Mouse (Mus musculus): ENCODE measurements at regions not wholly inside any gene's neighbourhood (a gene's known extent, or its start where the extent isn't known, plus 50 kb on each side); places are given as distances from the start of the nearest gene placed in this dataset.

- no peak for DNase-seq
These were observed 183.7 kb downstream of the Bcl2l11 start for GRCm38 (mm10) chr2:128309541-128310030.

GRCm38 (mm10) chr2:128310081-128310480 lies 184.2 kb downstream of the Bcl2l11 start:
- DNase-seq, result no peak

GRCm38 (mm10) chr2:128312084-128312594 lies 186.3 kb downstream of the Bcl2l11 start:
- peak; percentile 40 for DNase-seq

- no peak for DNase-seq
These were observed 187.1 kb downstream of the Bcl2l11 start for GRCm38 (mm10) chr2:128312659-128313581.

GRCm38 (mm10) chr2:128313582-128313918 lies 187.7 kb downstream of the Bcl2l11 start:
- DNase-seq, result no peak

- no peak for DNase-seq
These were observed 188.1 kb downstream of the Bcl2l11 start for GRCm38 (mm10) chr2:128313948-128314347.

- DNase-seq, result no peak
These were observed 190.7 kb downstream of the Bcl2l11 start for GRCm38 (mm10) chr2:128316516-128316915.

- DNase-seq, result no peak
These were observed 192.4 kb downstream of the Bcl2l11 start for GRCm38 (mm10) chr2:128318266-128318665.

- DNase-seq, result no peak
These were observed 193.1 kb downstream of the Bcl2l11 start for GRCm38 (mm10) chr2:128318956-128319355.

- no peak for DNase-seq
These were observed 195.6 kb downstream of the Bcl2l11 start for GRCm38 (mm10) chr2:128321475-128321874.

- DNase-seq, result no peak
These were observed 198.6 kb downstream of the Bcl2l11 start for GRCm38 (mm10) chr2:128324256-128325096.

- DNase-seq, result no peak
These were observed 199.2 kb downstream of the Bcl2l11 start for GRCm38 (mm10) chr2:128325097-128325421.

- no peak for DNase-seq
These were observed 199.6 kb downstream of the Bcl2l11 start for GRCm38 (mm10) chr2:128325456-128325855.

GRCm38 (mm10) chr2:128330833-128331232 lies 205.0 kb downstream of the Bcl2l11 start:
- no peak for DNase-seq

- DNase-seq, result no peak
These were observed 205.4 kb downstream of the Bcl2l11 start for GRCm38 (mm10) chr2:128331275-128331674.

GRCm38 (mm10) chr2:128331681-128332080 lies 205.8 kb downstream of the Bcl2l11 start:
- no peak for DNase-seq

- no peak for DNase-seq
These were observed 207.7 kb downstream of the Bcl2l11 start for GRCm38 (mm10) chr2:128333401-128334142.

GRCm38 (mm10) chr2:128334143-128334470 lies 208.3 kb downstream of the Bcl2l11 start:
- DNase-seq, result no peak

- no peak for DNase-seq
These were observed 209.1 kb downstream of the Bcl2l11 start for GRCm38 (mm10) chr2:128334757-128335500.

GRCm38 (mm10) chr2:128337192-128337591 lies 211.4 kb downstream of the Bcl2l11 start:
- DNase-seq, result no peak

- DNase-seq, result no peak
These were observed 212.0 kb downstream of the Bcl2l11 start for GRCm38 (mm10) chr2:128337791-128338190.

- DNase-seq, result no peak
These were observed 212.6 kb downstream of the Bcl2l11 start for GRCm38 (mm10) chr2:128338474-128338873.
